In genomic region chr4:62736421-62736820, GRCm38 (mm10) we compare ENCODE assay signal across 8 mouse cellular contexts.
DNase-seq lines count a peak whose midpoint lies in the region; ATAC-seq and TF ChIP-seq lines count a peak whose summit lies in the region.

No protein-coding gene starts in this region.

- TF ChIP-seq POLR2A in bone marrow macrophage, adult 2 months (IDR thresholded peaks at IDR 0.05; ENCODE audit: borderline replicate concordance, low read depth, low read length), result no peak
- TF ChIP-seq POLR2A in heart, adult 2 months (IDR thresholded peaks at IDR 0.05; ENCODE audit: insufficient read depth, low read depth, low read length), result no peak

- no peak for ATAC-seq in intestine, embryonic 14.5 days (replicated peaks; ENCODE audit: low FRiP score, low TSS enrichment, low read depth)
- no peak for ATAC-seq in intestine, postnatal 0 days
- no peak for ATAC-seq in limb, embryonic 12.5 days (ENCODE audit: insufficient number of reproducible peaks, insufficient read depth, low FRiP score, low TSS enrichment, low read depth)

- H3K27ac ChIP-seq in intestine, embryonic 14.5 days (ENCODE audit: low read depth), result peak overlapping the region; percentile 47
- no peak overlapping the region for H3K27ac ChIP-seq in intestine, postnatal 0 days (ENCODE audit: low read depth, low read length)
- peak overlapping the region; percentile 96 for H3K27ac ChIP-seq in bone marrow macrophage, adult 2 months (ENCODE audit: insufficient read depth, low read depth, low read length)
- peak overlapping the region; percentile 52 for H3K27ac ChIP-seq in heart, adult 2 months
- 0 out of 2 replicates have a peak overlapping the region, but pooled peaks have one; percentile 7 for H3K27ac ChIP-seq in limb, embryonic 12.5 days

- 54% methylated on average over 7 of the region's 7 CpGs for WGBS in intestine, embryonic 14.5 days
- WGBS in intestine, postnatal 0 days, result 69% methylated on average over 7 of the region's 7 CpGs
- 11% methylated on average over 7 of the region's 7 CpGs for WGBS in heart, adult 2 months
- 62% methylated on average over 7 of the region's 7 CpGs for WGBS in limb, embryonic 12.5 days

- no peak overlapping the region for H3K4me2 ChIP-seq in intestine, embryonic 14.5 days (ENCODE audit: low read length)
- no peak overlapping the region for H3K4me2 ChIP-seq in intestine, postnatal 0 days (replicated peaks; ENCODE audit: low read depth)
- H3K4me2 ChIP-seq in limb, embryonic 12.5 days, result no peak overlapping the region

- H3K4me3 ChIP-seq in intestine, embryonic 14.5 days (ENCODE audit: low read depth, low read length), result no peak overlapping the region
- no peak overlapping the region for H3K4me3 ChIP-seq in intestine, postnatal 0 days (ENCODE audit: low read depth, low read length)
- H3K4me3 ChIP-seq in bone marrow macrophage, adult 2 months (ENCODE audit: insufficient read depth, low read length), result no peak overlapping the region
- no peak overlapping the region for H3K4me3 ChIP-seq in heart, adult 2 months
- no peak overlapping the region for H3K4me3 ChIP-seq in limb, embryonic 12.5 days (replicated peaks)

- no peak for TF ChIP-seq CTCF in intestine, postnatal 0 days (IDR thresholded peaks at IDR 0.05; ENCODE audit: low read depth)
- no peak for TF ChIP-seq CTCF in bone marrow macrophage, adult 2 months (IDR thresholded peaks at IDR 0.05; ENCODE audit: low read depth, low read length)
- TF ChIP-seq CTCF in heart, adult 2 months (IDR thresholded peaks at IDR 0.05), result no peak

- no peak overlapping the region for H3K9ac ChIP-seq in intestine, embryonic 14.5 days (ENCODE audit: low read length)
- no peak overlapping the region for H3K9ac ChIP-seq in intestine, postnatal 0 days (ENCODE audit: low read depth, low read length)
- H3K9ac ChIP-seq in heart, adult 2 months (ENCODE audit: low read depth, low read length), result no peak overlapping the region
- H3K9ac ChIP-seq in limb, embryonic 12.5 days (replicated peaks), result no peak overlapping the region

- intact Hi-C loops in heart, adult 2 months (cut with DNase I), result loop anchor here (2.0 kb wide), 1 partner anchor 38 kb away; no protein-coding TSS in a partner anchor

- no peak for DNase-seq in intestine, embryonic 14.5 days (ENCODE audit: low spot score)
- DNase-seq in heart, adult 2 months, result peak in 1 of 2 experiments; percentile 72
- no peak for DNase-seq in embryo, embryonic 10.5 days (ENCODE audit: low spot score)
- no peak for DNase-seq in right cerebral cortex, postnatal 4 days
- DNase-seq in neural tube, embryonic 10.5 days (ENCODE audit: extremely low spot score, low spot score), result no peak

- H3K79me2 ChIP-seq in heart, adult 2 months (replicated peaks; ENCODE audit: control insufficient read depth, insufficient read depth, low read length), result no peaks in the 10 kb centered on the region

- H3K27me3 ChIP-seq in intestine, embryonic 14.5 days (replicated peaks; ENCODE audit: control insufficient read depth, insufficient read depth, low read length), result no peaks in the 10 kb centered on the region
- no peaks in the 10 kb centered on the region for H3K27me3 ChIP-seq in intestine, postnatal 0 days (replicated peaks; ENCODE audit: control insufficient read depth, insufficient read depth, low read length)
- no peaks in the 10 kb centered on the region for H3K27me3 ChIP-seq in heart, adult 2 months (ENCODE audit: control insufficient read depth, insufficient read depth, low read length)
- no peaks in the 10 kb centered on the region for H3K27me3 ChIP-seq in limb, embryonic 12.5 days

- H3K9me3 ChIP-seq in intestine, embryonic 14.5 days (ENCODE audit: control insufficient read depth, low read length), result no peaks in the 10 kb centered on the region
- H3K9me3 ChIP-seq in intestine, postnatal 0 days (ENCODE audit: control insufficient read depth), result no peaks in the 10 kb centered on the region
- no peaks in the 10 kb centered on the region for H3K9me3 ChIP-seq in limb, embryonic 12.5 days

- H3K4me1 ChIP-seq in intestine, embryonic 14.5 days (replicated peaks; ENCODE audit: control insufficient read depth, insufficient read depth, low read length), result peaks cover 52% of the 10 kb centered on the region
- no peaks in the 10 kb centered on the region for H3K4me1 ChIP-seq in intestine, postnatal 0 days (replicated peaks; ENCODE audit: control insufficient read depth, insufficient read depth, low read length)
- H3K4me1 ChIP-seq in bone marrow macrophage, adult 2 months (ENCODE audit: control insufficient read depth, insufficient read depth, low read length), result peaks cover 63% of the 10 kb centered on the region
- H3K4me1 ChIP-seq in heart, adult 2 months (ENCODE audit: control insufficient read depth, insufficient read depth, low read length), result peaks cover 43% of the 10 kb centered on the region
- H3K4me1 ChIP-seq in limb, embryonic 12.5 days (replicated peaks), result peaks cover 61% of the 10 kb centered on the region

- H3K36me3 ChIP-seq in intestine, embryonic 14.5 days (ENCODE audit: control insufficient read depth, insufficient read depth, low read length), result no peaks in the 10 kb centered on the region
- H3K36me3 ChIP-seq in intestine, postnatal 0 days (ENCODE audit: control insufficient read depth, insufficient read depth), result no peaks in the 10 kb centered on the region
- H3K36me3 ChIP-seq in heart, adult 2 months (ENCODE audit: control insufficient read depth, insufficient read depth, low read length), result peaks cover 10% of the 10 kb centered on the region
- H3K36me3 ChIP-seq in limb, embryonic 12.5 days, result no peaks in the 10 kb centered on the region

- no peak for TF ChIP-seq EP300 in heart, adult 2 months (IDR thresholded peaks at IDR 0.05; ENCODE audit: insufficient read depth, low read depth, low read length)
